Mouse (Mus musculus): ENCODE measurements at regions not wholly inside any gene's neighbourhood (a gene's known extent, or its start where the extent isn't known, plus 50 kb on each side); places are given as distances from the start of the nearest gene placed in this dataset.
"Not testable (repeated sequence)": the region's sequence is repeated elsewhere in the genome, so short reads cannot be mapped to it uniquely, and the experiment has no call there.

DNA sequence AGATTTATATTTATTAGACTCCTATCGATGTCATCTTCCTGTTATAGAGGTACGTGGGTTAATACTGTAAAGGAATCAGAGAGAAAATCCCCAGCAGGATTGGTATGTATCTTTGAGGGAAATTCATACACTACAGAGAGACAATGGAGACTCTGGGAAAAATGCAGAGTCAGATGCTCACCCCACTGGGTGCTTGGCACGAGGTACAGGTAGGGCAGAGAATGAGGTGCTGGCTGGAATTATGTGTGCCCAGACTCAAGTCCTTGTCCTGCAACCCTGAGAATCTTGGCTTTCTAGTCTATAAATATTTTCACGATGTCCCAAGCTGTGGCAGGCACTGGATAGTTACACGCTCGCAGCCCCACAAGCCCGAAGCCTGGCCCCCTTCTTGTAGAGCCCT, 57.8 kb upstream of the Cry1 start:
- DNase-seq (ENCODE audit: low spot score), result no peak

DNA sequence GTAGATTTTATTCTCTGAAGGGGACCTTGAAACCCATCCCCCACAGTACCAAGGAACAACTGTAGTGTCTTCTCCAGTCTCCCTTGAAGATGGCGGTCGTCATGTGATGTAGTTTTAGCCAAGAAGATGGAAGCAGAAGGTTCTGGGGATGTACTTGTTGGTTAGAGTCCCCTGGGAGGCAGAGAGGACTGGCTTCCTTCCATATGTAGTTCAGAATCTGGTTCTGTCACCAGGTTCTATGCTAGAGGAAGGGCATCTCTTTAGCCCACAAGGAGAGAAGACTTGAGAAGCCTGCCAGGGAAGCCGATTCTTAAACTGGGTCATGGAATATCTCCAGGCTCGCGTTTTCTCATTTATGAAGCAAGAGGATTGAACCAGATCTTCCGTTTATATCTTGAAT, 58.7 kb upstream of the Cry1 start:
- DNase-seq (ENCODE audit: low spot score), result no peak

DNA sequence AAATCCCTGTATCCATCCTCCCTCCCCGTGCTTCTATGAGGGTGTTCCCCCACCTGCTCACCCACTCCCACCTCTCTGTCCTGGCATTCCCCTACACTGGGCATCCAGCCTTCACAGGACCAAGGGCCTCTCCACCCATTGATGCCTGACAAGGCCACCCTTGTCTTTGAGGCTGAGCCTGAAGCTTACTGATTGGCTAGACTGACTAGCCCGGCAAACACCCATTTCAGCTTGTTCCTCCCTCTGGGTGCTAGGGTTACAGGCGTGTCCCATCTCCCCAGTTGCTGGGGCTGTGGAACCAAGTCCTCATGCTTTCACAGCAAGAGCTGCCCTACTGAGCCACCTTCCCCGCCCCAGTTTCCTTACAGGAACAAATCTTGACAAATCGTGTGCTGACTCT, 80.9 kb upstream of the Cry1 start:
- DNase-seq (ENCODE audit: low spot score), result no peak

DNA sequence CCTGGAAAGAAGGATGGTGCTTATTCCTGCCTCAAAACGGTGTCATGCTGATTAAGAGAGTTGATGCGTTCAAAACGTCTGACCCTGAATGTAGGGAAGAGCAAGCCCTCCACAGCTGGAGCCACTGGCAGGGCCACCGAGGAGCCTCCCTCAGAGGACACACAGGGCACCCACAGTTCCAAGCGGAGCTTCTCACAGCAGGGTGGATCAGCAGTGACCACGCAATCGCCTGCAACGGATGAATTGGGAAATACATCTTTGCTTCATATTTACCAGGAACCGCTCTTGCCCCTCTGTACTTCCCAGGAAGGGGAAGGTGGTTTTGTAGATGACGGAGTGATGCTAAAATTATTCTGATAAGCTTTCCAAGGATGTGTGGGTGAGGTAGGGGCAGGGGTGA, 81.3 kb upstream of the Cry1 start:
- DNase-seq (ENCODE audit: low spot score), result no peak

DNA sequence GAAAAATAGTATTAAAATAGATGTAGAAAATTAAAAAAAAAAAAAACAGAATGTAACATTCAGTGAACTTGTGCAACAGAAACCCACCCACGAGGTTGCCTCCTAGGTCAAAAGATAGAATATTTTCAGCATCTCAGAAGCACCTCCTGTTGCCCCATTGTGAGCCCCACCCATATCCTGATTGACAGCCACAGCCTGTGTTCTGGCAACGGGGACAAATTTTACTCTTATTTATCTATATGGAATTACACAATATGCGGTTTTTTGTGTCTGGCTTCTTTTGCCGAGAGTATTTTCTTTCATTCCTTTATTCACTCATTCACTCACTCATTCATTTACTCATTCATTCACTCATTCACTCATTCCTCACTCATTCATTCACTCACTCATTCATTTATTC, 81.9 kb upstream of the Cry1 start:
- no peak for DNase-seq (ENCODE audit: low spot score)

DNA sequence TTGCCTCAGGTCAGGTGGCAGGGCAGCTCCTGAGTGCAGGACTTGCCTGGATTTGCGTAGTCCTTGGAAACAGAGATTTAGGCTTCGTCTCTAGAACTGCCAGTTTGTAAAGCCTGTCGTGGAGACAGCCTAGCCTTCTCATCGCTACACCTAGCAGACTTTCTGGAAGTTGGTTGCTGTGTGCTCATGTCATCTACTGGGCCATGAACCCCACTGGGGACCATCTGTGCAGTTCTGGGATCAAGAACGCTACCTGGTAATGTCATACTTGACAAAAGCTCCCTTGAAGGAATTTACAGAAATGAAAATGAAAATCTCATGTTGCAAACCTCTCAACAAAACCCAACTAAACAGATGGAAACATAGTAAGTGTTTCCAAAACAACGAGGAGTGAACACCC, 85.3 kb upstream of the Cry1 start:
- no peak for DNase-seq (ENCODE audit: low spot score)

DNA sequence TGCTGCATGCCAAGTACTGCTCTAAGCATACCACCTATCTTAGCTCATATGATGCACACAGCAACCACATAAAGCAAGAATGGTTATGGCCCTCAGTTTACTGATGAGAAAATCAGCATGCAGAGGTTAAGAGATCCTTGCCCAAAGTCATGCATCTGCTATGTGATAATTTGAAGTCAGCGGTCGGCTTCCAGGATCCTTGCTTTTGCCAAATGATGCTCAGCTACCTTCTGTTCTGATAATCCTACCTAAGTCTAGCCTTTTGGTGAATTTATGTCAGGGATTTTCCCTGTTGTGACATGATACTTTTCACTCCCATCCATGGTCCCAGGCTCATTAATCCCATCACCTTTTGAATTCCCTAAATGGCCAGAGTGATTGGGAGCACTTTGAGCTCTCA, 91.9 kb upstream of the Cry1 start:
- no peak for DNase-seq (ENCODE audit: low spot score)

DNA sequence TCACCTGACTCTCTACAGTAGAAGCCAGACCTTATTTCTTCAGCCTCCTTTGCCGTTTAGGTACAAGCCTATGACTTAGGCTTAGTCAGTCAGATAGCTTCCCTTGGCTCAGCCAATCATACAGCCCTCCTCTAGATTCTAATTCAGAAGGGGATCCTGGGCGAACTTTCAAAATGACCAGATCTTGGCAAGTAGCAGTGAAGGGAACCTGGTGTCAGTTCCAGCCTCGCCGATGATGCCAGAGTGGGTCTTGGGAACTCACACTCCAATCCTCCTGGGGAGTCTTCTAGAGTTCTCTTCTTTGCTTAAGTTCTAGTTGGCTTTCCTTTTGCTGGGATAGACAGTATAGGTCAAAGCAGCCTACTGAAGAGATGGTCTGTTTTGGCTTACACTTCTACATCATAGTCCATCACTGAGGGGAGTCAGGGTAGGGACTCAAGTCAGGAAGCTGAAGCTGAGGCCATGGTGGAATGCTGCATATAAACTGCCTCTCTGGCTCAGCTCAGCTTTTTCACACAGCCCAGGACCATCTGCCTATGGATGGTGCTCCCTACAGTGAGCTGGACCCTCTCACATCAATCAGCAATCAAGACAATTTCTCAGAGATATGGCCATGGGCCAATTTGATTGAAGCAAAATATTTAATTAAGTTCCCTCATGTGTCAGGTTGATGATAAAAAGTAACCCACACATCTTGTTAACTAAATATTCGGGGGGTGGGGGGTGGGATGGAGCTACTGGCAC, 94.7 kb upstream of the Btbd11 start:
- DNase-seq (ENCODE audit: low spot score), result no peak

DNA sequence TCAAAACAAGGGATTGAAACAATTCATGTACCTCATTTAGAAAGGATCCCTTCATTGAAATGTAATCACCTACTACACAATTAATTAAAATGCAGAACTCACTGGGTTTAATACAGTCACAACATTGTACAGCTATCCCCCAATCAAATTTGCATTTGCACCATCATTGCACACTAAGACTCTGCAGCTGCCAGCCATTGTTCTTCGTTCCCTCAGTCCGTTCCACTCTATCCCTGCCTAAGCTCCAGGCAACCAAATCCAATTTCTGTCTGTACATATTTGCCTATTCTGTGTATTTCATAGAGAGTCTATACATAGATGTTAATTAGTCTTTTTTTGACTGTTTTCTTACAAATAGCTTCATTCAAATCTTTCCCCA, 94.1 kb upstream of the Btbd11 start:
- no peak for DNase-seq (ENCODE audit: low spot score)

DNA sequence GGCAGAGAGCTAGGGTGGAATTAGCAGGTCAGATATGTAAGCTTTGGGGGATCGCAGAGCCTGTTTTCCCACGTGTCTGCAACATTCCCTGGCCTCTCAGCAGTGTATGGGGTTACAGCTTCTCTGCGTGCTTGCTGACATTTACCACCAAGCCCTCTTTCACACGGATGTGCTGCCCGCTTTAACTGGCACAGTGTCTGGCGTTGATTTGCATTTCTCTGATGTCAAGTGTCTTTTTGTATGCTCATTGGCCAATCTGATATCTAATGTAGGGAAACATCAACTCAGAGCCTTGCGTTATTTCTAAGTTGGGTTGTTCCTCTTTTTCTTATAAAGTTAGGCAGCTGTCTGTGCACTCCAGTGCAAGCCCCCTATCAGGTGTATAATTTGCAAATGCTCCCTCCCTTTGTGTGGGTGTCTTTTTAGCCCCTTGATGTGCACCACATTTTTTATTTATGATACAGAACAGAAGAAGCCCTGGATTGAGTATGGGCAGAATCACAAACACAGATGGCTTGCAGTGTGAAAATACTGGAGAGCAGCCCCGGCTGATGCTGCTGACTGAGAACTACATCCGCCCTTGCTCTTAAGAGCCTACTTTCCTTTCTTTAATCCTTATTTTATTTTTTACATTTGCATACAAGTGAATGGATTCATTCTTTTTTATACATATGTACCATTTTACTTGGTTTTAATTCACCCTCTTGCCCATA, 93.4 kb upstream of the Btbd11 start:
- no peak for DNase-seq (ENCODE audit: low spot score)

DNA sequence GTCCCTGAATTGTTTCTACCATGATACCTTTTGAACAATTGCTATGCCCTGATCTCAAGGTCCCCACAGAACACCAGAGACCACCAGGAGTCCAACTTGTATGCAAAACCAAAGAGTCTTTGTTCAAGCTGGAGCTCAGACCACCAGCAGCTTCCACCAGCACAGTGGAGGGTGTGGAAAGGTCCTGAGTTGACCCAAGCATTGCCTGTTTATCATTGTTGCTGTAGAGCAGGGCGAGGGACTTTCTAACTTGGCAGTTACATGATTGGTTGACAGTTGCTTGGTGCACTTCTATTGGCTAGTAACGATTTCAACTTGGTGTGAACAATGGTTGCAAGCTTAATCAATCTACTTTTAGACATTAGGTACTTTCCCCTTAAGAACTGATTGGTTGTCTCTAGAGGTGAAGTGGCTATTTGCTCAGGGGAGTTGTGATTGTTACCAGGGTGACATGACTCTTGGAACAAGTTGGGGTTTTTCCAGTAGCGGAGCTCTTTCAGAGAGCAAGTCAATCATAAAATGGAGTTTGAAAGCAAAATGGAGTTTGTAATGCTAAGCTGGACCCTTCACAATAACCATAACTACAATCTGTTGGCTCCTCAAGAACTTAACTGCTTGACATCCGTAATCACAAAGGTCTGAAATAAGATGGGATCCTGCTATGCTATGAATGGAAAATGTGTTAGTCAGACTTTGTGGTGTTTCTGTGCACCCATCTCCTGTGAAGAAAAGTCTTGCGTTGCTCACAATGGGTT, 91.3 kb upstream of the Btbd11 start:
- DNase-seq (ENCODE audit: low spot score), result no peak

DNA sequence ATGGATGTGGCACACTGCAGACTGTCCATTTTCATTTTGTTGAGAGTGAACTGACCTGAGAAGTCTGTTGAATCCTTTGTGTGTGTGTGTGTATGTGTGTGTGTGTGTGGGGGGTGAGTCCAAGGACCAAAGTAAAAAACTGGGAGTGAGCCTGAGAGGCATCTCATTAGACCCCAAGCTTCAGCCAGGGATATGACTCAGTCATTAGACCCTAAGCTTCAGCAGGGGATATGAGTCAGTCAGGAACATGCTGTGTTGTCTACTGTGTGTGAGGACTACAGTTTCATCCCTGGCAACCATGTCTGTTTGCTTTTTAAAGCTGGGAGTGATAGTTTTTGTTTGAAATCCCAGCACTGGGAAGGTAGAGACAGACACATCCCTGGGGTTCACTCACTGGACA, 74.8 kb upstream of the Btbd11 start:
- no peak for DNase-seq (ENCODE audit: low spot score)

DNA sequence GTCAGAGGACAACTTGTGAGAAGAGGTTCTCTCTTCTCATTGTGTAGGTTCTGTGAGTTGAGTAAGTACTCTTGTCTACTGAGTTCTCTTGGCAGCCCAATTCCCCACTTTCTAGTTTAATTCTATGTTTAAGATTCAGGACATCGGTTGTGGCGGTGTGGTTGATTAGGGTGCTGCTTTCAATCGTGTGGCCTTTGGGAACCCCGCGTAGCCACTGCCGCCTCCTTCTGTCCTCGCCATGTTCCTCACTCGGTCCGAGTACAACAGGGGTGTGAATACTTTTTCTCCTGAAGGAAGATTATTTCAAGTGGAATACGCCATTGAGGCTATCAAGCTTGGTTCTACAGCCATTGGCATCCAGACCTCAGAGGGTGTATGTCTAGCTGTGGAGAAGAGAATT, 73.3 kb upstream of the Btbd11 start:
- not testable (repeated sequence) for DNase-seq (ENCODE audit: low spot score)

DNA sequence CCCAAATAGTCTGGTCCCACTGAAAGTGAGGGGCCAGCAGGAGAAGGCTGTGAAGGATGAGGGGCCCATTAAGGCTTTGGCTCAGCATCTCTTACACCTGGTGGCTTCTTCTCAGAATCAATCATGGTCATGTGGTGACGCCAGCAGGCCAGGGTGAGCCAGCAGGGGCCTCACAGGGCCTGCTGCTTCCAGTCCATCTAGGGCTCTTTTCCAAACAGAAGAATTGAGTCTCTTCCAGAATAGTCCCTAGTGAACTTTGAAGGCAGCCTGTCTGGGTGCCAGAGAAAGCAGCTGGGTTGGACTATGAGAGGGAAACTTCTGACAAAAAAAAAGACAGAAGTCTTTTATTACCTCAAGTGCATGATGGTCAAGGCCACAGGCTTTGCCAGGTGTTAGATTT, 65.6 kb upstream of the Btbd11 start:
- DNase-seq (ENCODE audit: low spot score), result no peak

DNA sequence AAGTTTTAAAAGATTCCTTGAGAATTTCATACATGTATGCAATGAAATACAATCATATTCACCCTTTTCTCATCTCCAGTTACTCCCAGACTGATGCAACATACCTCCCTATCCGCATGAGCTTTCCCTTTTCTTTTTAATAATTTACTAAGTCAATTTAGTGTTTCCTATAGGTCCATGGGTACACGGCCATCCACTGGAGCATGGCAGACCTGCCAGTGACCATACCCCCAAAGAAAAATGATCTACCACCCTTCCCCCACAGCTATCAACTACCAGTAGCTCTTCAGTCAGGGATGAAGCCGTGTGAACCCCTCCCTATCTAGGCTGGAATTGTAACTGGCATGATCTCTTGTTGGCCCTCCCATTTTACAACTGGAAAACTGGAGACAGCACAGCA, 64.3 kb upstream of the Btbd11 start:
- no peak for DNase-seq (ENCODE audit: low spot score)

DNA sequence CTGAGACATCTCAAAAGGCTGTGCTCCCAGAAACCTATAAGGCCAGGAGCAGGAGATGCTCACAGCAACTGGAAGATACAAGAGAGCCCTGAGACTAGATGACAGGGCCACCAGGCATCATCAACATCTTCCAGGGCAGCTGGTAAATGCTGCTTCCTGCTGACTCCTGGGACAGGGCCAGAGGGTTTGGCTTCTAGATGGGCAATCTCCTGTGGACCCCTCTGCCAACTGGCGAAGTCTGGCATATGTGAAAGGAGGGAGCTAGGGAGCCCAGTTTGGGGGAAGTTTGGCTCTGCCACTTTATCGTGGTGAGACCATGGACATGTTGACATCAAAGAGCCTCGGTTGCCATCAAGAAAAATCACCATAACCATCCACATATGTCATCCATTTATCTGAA, 57.2 kb upstream of the Btbd11 start:
- no peak for DNase-seq (ENCODE audit: low spot score)

DNA sequence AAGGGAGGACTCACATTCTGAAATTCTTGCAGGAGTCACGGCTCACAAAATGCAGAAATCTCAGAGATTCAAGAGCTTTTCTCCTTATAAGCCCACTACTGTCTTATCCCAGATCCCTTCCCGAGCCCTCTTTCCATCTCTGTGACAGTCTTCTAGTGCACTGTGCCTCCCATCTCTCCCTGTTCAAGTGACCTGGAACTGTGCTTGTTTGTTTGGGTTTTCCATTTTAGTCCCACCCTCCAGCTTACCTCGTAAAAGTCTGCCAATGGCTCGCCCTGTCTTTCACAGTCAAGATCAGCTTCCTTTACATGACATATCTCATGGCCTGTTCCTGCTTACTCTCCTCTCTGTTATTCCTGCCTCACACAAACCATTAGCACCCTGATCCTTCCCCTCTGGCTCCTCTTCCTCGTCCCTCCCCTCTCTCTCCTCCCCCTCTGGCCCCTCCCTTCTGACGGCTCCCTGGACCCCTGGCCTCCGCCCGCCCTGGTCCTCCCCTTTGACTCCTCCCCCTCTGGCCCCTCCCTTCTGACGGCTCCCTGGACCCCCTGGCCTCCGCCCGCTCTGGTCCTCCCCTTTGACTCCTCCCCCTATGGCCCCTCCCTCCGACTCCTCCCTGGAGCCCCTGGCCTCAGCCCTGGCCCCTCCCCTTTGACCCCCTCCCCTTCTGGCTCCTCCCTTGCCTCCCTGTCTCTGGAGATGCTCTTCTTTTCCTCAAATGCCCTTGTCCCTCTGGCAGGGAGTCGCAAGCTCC, 55.5 kb upstream of the Btbd11 start:
- DNase-seq (ENCODE audit: low spot score), result peak; percentile 34
